Mouse (Mus musculus): ENCODE measurements around the gene Mical3. TPM values are rescaled to one million over a fixed set of nuclear protein-coding genes. Genes with fewer than 3 reads are reported as not detected.

The Mical3 gene
- 17.1 and 27.4 TPM in 2 replicates for polyA plus RNA-seq (2014; fragmentation: Nextera tagmentation; extraction: Ambion mirVana)

GRCm38 (mm10) chr6:121130773-121131172, at the start of gene Mical3:
Gene Mical3 (minus strand): TSS chr6:121130999.
- under 1% methylated on average over 17 of the region's 17 CpGs for WGBS
- DNase-seq (ENCODE audit: low spot score) (peak; percentile 75), ATAC-seq (ENCODE audit: low FRiP score) (peak; percentile 70)
- H3K27me3 ChIP-seq (ENCODE audit: control insufficient read depth, insufficient read depth, low read length) = peaks cover 4% of the 10 kb centered on the region
- H3K4me3 ChIP-seq (ENCODE audit: low read depth, low read length) = peak within 1 kb of the TSS; percentile 32
- peak within 1 kb of the TSS; percentile 64 for H3K4me2 ChIP-seq (replicated peaks; ENCODE audit: low read depth, low read length)
- H3K36me3 ChIP-seq (ENCODE audit: control insufficient read depth, insufficient read depth, low read length) = no peaks in the 10 kb centered on the region
- no peaks in the 10 kb centered on the region for H3K4me1 ChIP-seq (replicated peaks; ENCODE audit: control insufficient read depth, insufficient read depth, low read length)
- H3K27ac ChIP-seq (ENCODE audit: low read depth, low read length) = peak within 1 kb of the TSS; percentile 20
- peak within 1 kb of the TSS; percentile 59 for H3K9ac ChIP-seq (ENCODE audit: low read depth, low read length)
- no peaks in the 10 kb centered on the region for H3K9me3 ChIP-seq (ENCODE audit: control insufficient read depth, low read length)

GRCm38 (mm10) chr6:121179846-121180245, 49.0 kb upstream of the Mical3 start:
- no peak overlapping the region for H3K4me2 ChIP-seq (replicated peaks; ENCODE audit: low read depth, low read length)
- no peak overlapping the region for H3K4me3 ChIP-seq (ENCODE audit: low read depth, low read length)
- H3K27me3 ChIP-seq (ENCODE audit: control insufficient read depth, insufficient read depth, low read length) = no peaks in the 10 kb centered on the region
- no peaks in the 10 kb centered on the region for H3K36me3 ChIP-seq (ENCODE audit: control insufficient read depth, insufficient read depth, low read length)
- ATAC-seq (ENCODE audit: low FRiP score) (no peak), DNase-seq (ENCODE audit: low spot score) (no peak)
- no peak overlapping the region for H3K27ac ChIP-seq (ENCODE audit: low read depth, low read length)
- no peak overlapping the region for H3K9ac ChIP-seq (ENCODE audit: low read depth, low read length)
- WGBS = 76% methylated on average over 7 of the region's 7 CpGs
- H3K4me1 ChIP-seq (replicated peaks; ENCODE audit: control insufficient read depth, insufficient read depth, low read length) = peaks cover 2% of the 10 kb centered on the region; the same call in 1 of the 2 replicates
- no peaks in the 10 kb centered on the region for H3K9me3 ChIP-seq (ENCODE audit: control insufficient read depth, low read length)

GRCm38 (mm10) chr6:121178700-121179358, 48.0 kb upstream of the Mical3 start:
- Histone ChIP-seq H3K36me3 (ENCODE audit: control insufficient read depth, insufficient read depth, low read length) (no peaks in the 10 kb centered on the region), H3K4me3 (ENCODE audit: low read depth, low read length) (no peak overlapping the region), H3K4me1 (replicated peaks; ENCODE audit: control insufficient read depth, insufficient read depth, low read length) (peaks cover 2% of the 10 kb centered on the region; the same call in 1 of the 2 replicates), H3K9ac (ENCODE audit: low read depth, low read length) (no peak overlapping the region), H3K27ac (ENCODE audit: low read depth, low read length) (no peak overlapping the region), H3K4me2 (replicated peaks; ENCODE audit: low read depth, low read length) (no peak overlapping the region), H3K27me3 (ENCODE audit: control insufficient read depth, insufficient read depth, low read length) (no peaks in the 10 kb centered on the region), H3K9me3 (ENCODE audit: control insufficient read depth, low read length) (no peaks in the 10 kb centered on the region)
- DNase-seq (ENCODE audit: low spot score) (peak; percentile 83), ATAC-seq (ENCODE audit: low FRiP score) (no peak)
- WGBS = 62% methylated on average over 7 of the region's 7 CpGs

GRCm38 (mm10) chr6:121177118-121177708, 46.4 kb upstream of the Mical3 start:
- Histone ChIP-seq H3K36me3 (ENCODE audit: control insufficient read depth, insufficient read depth, low read length) (no peaks in the 10 kb centered on the region), H3K4me1 (replicated peaks; ENCODE audit: control insufficient read depth, insufficient read depth, low read length) (peaks cover 2% of the 10 kb centered on the region; the same call in 1 of the 2 replicates), H3K27me3 (ENCODE audit: control insufficient read depth, insufficient read depth, low read length) (no peaks in the 10 kb centered on the region), H3K4me3 (ENCODE audit: low read depth, low read length) (no peak overlapping the region), H3K4me2 (replicated peaks; ENCODE audit: low read depth, low read length) (no peak overlapping the region), H3K9ac (ENCODE audit: low read depth, low read length) (no peak overlapping the region), H3K27ac (ENCODE audit: low read depth, low read length) (no peak overlapping the region), H3K9me3 (ENCODE audit: control insufficient read depth, low read length) (no peaks in the 10 kb centered on the region)
- no peak for DNase-seq (ENCODE audit: low spot score)
- ATAC-seq (ENCODE audit: low FRiP score) = no peak
- 93% methylated on average over 7 of the region's 7 CpGs for WGBS

GRCm38 (mm10) chr6:121176731-121177098, 45.9 kb upstream of the Mical3 start:
- no peak overlapping the region for H3K9ac ChIP-seq (ENCODE audit: low read depth, low read length)
- ATAC-seq (ENCODE audit: low FRiP score) (no peak), DNase-seq (ENCODE audit: low spot score) (no peak)
- H3K4me1 ChIP-seq (replicated peaks; ENCODE audit: control insufficient read depth, insufficient read depth, low read length) = peaks cover 2% of the 10 kb centered on the region; the same call in 1 of the 2 replicates
- no peaks in the 10 kb centered on the region for H3K27me3 ChIP-seq (ENCODE audit: control insufficient read depth, insufficient read depth, low read length)
- H3K4me3 ChIP-seq (ENCODE audit: low read depth, low read length) = no peak overlapping the region
- H3K9me3 ChIP-seq (ENCODE audit: control insufficient read depth, low read length) = no peaks in the 10 kb centered on the region
- H3K4me2 ChIP-seq (replicated peaks; ENCODE audit: low read depth, low read length) = no peak overlapping the region
- 82% methylated on average over 4 of the region's 4 CpGs for WGBS
- H3K36me3 ChIP-seq (ENCODE audit: control insufficient read depth, insufficient read depth, low read length) = no peaks in the 10 kb centered on the region
- no peak overlapping the region for H3K27ac ChIP-seq (ENCODE audit: low read depth, low read length)

GRCm38 (mm10) chr6:121176011-121176730, 45.4 kb upstream of the Mical3 start:
- no peak overlapping the region for H3K27ac ChIP-seq (ENCODE audit: low read depth, low read length)
- no peak overlapping the region for H3K4me2 ChIP-seq (replicated peaks; ENCODE audit: low read depth, low read length)
- H3K9me3 ChIP-seq (ENCODE audit: control insufficient read depth, low read length) = no peaks in the 10 kb centered on the region
- H3K27me3 ChIP-seq (ENCODE audit: control insufficient read depth, insufficient read depth, low read length) = no peaks in the 10 kb centered on the region
- 62% methylated on average over 14 of the region's 14 CpGs for WGBS
- H3K4me3 ChIP-seq (ENCODE audit: low read depth, low read length) = no peak overlapping the region
- H3K9ac ChIP-seq (ENCODE audit: low read depth, low read length) = no peak overlapping the region
- ATAC-seq (ENCODE audit: low FRiP score) = no peak
- no peaks in the 10 kb centered on the region for H3K36me3 ChIP-seq (ENCODE audit: control insufficient read depth, insufficient read depth, low read length)
- no peak for DNase-seq (ENCODE audit: low spot score)
- peaks cover 2% of the 10 kb centered on the region; the same call in 1 of the 2 replicates for H3K4me1 ChIP-seq (replicated peaks; ENCODE audit: control insufficient read depth, insufficient read depth, low read length)

GRCm38 (mm10) chr6:121174761-121175160, 44.0 kb upstream of the Mical3 start:
- no peak overlapping the region for H3K4me3 ChIP-seq (ENCODE audit: low read depth, low read length)
- ATAC-seq (ENCODE audit: low FRiP score) = no peak
- no peaks in the 10 kb centered on the region for H3K36me3 ChIP-seq (ENCODE audit: control insufficient read depth, insufficient read depth, low read length)
- peaks cover 2% of the 10 kb centered on the region; the same call in 1 of the 2 replicates for H3K4me1 ChIP-seq (replicated peaks; ENCODE audit: control insufficient read depth, insufficient read depth, low read length)
- no peak for DNase-seq (ENCODE audit: low spot score)
- 94% methylated on average over 6 of the region's 6 CpGs for WGBS
- no peak overlapping the region for H3K9ac ChIP-seq (ENCODE audit: low read depth, low read length)
- no peaks in the 10 kb centered on the region for H3K9me3 ChIP-seq (ENCODE audit: control insufficient read depth, low read length)
- H3K4me2 ChIP-seq (replicated peaks; ENCODE audit: low read depth, low read length) = no peak overlapping the region
- H3K27me3 ChIP-seq (ENCODE audit: control insufficient read depth, insufficient read depth, low read length) = no peaks in the 10 kb centered on the region
- H3K27ac ChIP-seq (ENCODE audit: low read depth, low read length) = no peak overlapping the region

- Histone ChIP-seq H3K9me3 (ENCODE audit: control insufficient read depth, low read length) (no peaks in the 10 kb centered on the region), H3K4me2 (replicated peaks; ENCODE audit: low read depth, low read length) (no peak overlapping the region), H3K4me1 (replicated peaks; ENCODE audit: control insufficient read depth, insufficient read depth, low read length) (peaks cover 2% of the 10 kb centered on the region; the same call in 1 of the 2 replicates), H3K27me3 (ENCODE audit: control insufficient read depth, insufficient read depth, low read length) (no peaks in the 10 kb centered on the region), H3K27ac (ENCODE audit: low read depth, low read length) (no peak overlapping the region), H3K36me3 (ENCODE audit: control insufficient read depth, insufficient read depth, low read length) (no peaks in the 10 kb centered on the region), H3K4me3 (ENCODE audit: low read depth, low read length) (no peak overlapping the region), H3K9ac (ENCODE audit: low read depth, low read length) (no peak overlapping the region)
- no peak for DNase-seq (ENCODE audit: low spot score)
- no peak for ATAC-seq (ENCODE audit: low FRiP score)
- WGBS = 83% methylated on average over 5 of the region's 5 CpGs
Observed at GRCm38 (mm10) chr6:121173471-121173870, 42.7 kb upstream of the Mical3 start.

Data from hindbrain, embryonic 11.5 days (tissue).